Mouse (Mus musculus): Measurements from ENCODE around the gene Spint5. TPM values are rescaled to one million over a fixed set of nuclear protein-coding genes. Genes with fewer than 3 reads are reported as not detected.
A peak's percentile ranks its signal among the peaks of the same experiment; 100 is the strongest.

Spint5 gene
- polyA plus RNA-seq (2012; rRNA removed) = not detected in 2 replicates

DNA sequence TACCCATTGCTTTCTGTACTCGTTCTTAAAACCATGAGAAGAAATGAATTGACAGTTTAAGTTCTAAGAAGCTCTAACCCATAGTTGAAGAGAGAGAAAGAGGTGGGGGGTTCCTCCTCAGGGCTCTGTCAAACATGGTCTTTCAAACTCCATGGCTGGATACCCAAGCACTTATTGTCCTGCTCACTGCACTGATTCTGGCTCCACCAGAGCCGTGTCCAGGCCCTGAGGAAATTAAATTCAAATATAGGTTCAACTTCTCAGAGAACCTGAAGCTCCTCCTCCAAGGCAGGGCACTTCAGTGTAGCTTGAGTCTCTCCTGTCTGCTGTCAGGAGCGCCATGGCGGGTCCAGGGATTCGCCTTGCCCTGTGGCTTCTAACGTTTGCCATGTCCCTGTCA is at the start of gene Spint5:
Gene Spint5, plus strand, starts transcription at position 301 of the 400 bp plus-strand sequence.
- no peak for DNase-seq
- TF ChIP-seq CTCF (IDR thresholded peaks at IDR 0.05; ENCODE audit: insufficient read depth, low read length) (no peak), POLR2A (IDR thresholded peaks at IDR 0.05; ENCODE audit: borderline replicate concordance, extremely low read depth, low read depth, low read length) (no peak)
- no peaks in the 10 kb centered on the region for H3K4me1 ChIP-seq (ENCODE audit: control insufficient read depth, insufficient read depth, low read length)
- no peak within 1 kb of the TSS for H3K4me3 ChIP-seq (replicated peaks; ENCODE audit: extremely low read depth, low read depth, low read length)
- WGBS = 75% methylated on average over 6 of the region's 6 CpGs

DNA sequence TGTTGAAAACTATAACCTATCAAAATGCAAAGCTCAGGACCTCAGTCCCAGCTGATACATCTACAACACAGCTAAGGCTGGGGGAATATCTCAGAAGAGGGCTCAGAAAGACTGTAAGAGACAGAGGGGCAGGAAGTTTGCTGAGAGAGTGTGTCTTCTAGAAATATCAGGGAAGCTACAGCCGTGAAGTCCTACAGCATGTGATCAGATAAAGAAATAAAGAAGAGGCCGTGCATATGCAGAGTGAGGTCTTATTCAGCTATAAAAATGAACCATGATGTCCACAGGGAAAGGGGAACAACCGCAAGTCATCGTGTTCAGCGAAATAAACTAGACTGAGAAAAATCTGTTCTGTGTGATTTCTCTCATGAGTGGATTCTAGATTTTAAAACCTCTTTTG is 44.8 kb upstream of the Spint5 start:
- 75% methylated on average over 5 of the region's 5 CpGs for WGBS
- no peak for DNase-seq
- TF ChIP-seq CTCF (IDR thresholded peaks at IDR 0.05; ENCODE audit: insufficient read depth, low read length) = no peak
- no peak for TF ChIP-seq POLR2A (IDR thresholded peaks at IDR 0.05; ENCODE audit: borderline replicate concordance, extremely low read depth, low read depth, low read length)
- H3K4me1 ChIP-seq (ENCODE audit: control insufficient read depth, insufficient read depth, low read length) = no peaks in the 10 kb centered on the region
- no peak overlapping the region for H3K4me3 ChIP-seq (replicated peaks; ENCODE audit: extremely low read depth, low read depth, low read length)

DNA sequence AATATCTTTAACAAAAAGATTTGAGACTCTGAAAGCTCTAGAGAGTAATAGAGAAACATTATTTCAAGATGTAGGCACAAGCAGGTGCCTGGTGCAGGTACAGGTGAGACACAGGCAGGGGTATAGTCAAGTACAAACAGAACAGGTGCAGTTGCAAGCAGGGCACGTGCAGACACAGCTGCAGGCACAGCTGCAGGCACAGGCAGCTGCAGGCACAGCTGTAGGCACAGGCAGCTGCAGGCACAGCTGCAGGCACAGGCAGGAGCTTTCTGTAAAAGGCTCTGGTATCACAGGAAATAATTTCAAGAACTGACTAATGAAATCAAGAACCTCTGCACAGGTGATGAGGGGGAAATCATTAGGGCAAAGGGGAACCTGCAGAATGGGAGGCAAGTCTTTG is 44.2 kb upstream of the Spint5 start:
- no peaks in the 10 kb centered on the region for H3K4me1 ChIP-seq (ENCODE audit: control insufficient read depth, insufficient read depth, low read length)
- no peak for DNase-seq
- no peak overlapping the region for H3K4me3 ChIP-seq (replicated peaks; ENCODE audit: extremely low read depth, low read depth, low read length)
- WGBS = 11% methylated on average over 1 of the region's 1 CpGs
- TF ChIP-seq POLR2A (IDR thresholded peaks at IDR 0.05; ENCODE audit: borderline replicate concordance, extremely low read depth, low read depth, low read length) (no peak), CTCF (IDR thresholded peaks at IDR 0.05; ENCODE audit: insufficient read depth, low read length) (no peak)

DNA sequence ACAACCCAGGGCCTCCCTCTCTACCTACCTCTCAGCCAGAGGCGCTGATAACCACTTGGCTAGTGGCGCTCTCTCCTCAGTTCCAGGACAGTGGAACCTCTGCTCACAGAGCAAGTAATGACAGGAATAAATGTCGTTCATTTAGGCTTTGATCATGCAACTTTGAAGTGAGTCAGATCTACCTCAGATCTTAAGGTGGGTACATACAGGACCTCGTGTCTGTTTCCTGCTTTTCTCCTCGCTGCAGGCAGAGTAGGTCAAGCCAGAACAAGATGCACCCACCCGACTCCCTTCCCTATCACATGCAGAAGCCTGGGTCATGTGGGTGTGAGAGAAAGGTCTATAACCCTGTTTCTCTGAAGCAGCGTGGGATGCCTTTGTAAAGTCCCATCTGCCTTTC is 41.1 kb upstream of the Spint5 start, which contains the start of gene Wfdc11:
Gene Wfdc11, minus strand, starts transcription at position 101 of the 400 bp plus-strand sequence.
- 60% methylated on average over 7 of the region's 7 CpGs for WGBS
- TF ChIP-seq POLR2A (IDR thresholded peaks at IDR 0.05; ENCODE audit: borderline replicate concordance, extremely low read depth, low read depth, low read length) (no peak), CTCF (IDR thresholded peaks at IDR 0.05; ENCODE audit: insufficient read depth, low read length) (no peak)

DNA sequence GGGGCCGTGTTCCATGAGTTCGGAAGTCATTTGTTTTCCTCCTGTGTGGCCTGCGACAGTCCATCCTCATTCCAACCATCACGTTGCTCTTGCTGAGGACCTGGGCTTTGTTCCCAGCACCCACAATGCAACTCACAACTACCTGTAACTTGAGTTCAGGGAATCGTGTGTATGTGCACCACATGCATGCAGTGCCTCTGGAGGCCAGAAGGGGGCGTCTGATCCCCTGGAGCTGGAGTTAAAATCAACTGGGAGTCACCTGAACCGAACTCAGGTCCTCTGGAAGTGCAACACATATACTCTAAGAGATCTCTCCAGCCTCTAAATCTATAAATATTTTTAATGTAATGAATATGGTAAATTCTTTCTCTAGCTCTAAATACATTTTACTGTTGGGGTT is 39.0 kb upstream of the Spint5 start:
- 0 out of 2 replicates have a peak, but pooled peaks have one; percentile 16 for TF ChIP-seq CTCF (IDR thresholded peaks at IDR 0.05; ENCODE audit: insufficient read depth, low read length)
- TF ChIP-seq POLR2A (IDR thresholded peaks at IDR 0.05; ENCODE audit: borderline replicate concordance, extremely low read depth, low read depth, low read length) = no peak

More for the DNA sequence above, 41.1 kb upstream of the Spint5 start, which contains the start of gene Wfdc11:
- no peak for DNase-seq
- H3K4me3 ChIP-seq (replicated peaks; ENCODE audit: extremely low read depth, low read depth, low read length) = no peak within 1 kb of the TSS
- no peaks in the 10 kb centered on the region for H3K4me1 ChIP-seq (ENCODE audit: control insufficient read depth, insufficient read depth, low read length)

DNA sequence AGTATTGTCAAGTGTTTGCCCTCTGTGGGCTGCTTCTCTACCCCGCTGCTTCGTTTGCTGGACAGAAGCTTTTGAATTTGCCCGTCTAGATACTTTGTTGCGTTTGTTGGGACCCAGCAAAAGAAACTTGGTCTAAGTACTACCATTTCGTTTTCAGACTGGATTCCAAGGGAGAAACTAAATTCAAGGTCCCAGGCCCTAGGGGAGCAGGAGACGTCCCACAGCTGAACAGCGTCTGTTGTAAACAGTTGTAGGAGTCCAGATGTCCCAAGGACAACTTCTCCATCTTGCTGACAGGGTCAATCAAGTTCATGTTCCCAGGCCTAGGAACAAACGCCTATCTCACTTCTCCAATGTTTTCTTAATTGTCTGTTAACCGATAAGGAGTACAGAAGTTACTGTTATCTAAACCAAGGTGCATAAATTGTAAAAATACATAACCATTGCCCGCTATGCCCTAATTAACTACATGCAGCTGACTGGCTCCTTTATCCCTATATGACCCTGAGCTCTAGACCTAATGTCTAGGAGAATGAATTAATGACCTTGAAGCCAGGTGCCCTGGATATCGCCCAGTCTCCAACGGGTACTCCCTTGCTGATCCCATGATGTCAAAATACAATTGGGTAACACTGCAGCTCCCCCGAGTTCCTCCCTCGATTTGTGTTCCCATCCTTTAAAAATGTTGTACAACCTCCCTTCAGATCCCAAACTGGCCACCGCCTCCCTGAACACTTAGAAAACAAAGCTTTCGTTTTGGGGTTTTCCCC is 38.0 kb upstream of the Spint5 start:
- WGBS = 64% methylated on average over 16 of the region's 16 CpGs
- no peaks in the 10 kb centered on the region for H3K4me1 ChIP-seq (ENCODE audit: control insufficient read depth, insufficient read depth, low read length)
- DNase-seq = no peak
- TF ChIP-seq CTCF (IDR thresholded peaks at IDR 0.05; ENCODE audit: insufficient read depth, low read length) (no peak), POLR2A (IDR thresholded peaks at IDR 0.05; ENCODE audit: borderline replicate concordance, extremely low read depth, low read depth, low read length) (no peak)
- H3K4me3 ChIP-seq (replicated peaks; ENCODE audit: extremely low read depth, low read depth, low read length) = no peak overlapping the region

More for the DNA sequence above, 39.0 kb upstream of the Spint5 start:
- 80% methylated on average over 7 of the region's 7 CpGs for WGBS
- no peak overlapping the region for H3K4me3 ChIP-seq (replicated peaks; ENCODE audit: extremely low read depth, low read depth, low read length)
- no peak for DNase-seq
- H3K4me1 ChIP-seq (ENCODE audit: control insufficient read depth, insufficient read depth, low read length) = no peaks in the 10 kb centered on the region

DNA sequence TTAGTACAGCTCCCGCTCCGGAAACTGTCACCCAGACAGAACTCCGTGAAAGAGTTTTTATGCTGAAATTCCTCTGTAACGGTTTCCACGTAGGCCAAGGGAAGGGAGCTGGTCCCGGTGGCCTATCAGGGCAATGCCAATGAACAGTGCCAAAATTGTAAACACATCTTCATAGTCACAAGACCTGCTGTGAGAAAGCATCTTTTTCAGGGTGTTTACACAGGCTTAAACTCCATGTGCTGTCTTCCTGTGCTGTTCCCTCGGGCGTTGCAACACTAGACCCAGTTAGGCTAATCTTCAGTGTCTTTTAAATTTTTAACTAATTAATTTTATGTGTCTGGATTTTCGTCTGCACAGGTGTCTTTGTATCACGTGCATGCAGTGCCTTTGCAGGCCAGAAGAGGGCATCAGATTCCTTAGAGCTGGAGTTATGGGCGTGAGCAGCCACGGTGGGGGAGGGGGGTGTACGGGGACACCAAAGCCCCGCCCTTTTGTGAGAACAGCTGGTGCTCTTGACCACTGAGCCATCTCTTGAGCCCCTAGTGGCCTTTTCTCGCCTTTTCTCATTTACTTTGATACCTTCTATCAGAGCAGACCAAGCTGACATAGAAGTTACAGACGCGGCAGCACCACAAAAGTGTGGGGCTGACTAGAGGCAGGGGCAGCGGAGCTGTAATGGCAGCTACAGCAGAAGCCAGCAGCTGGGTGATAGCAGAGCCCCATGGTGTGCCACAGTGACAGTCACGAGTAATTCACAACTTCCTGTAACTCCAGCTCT is 36.1 kb upstream of the Spint5 start:
- no peaks in the 10 kb centered on the region for H3K4me1 ChIP-seq (ENCODE audit: control insufficient read depth, insufficient read depth, low read length)
- peak; percentile 59 for DNase-seq
- H3K4me3 ChIP-seq (replicated peaks; ENCODE audit: extremely low read depth, low read depth, low read length) = no peak overlapping the region
- TF ChIP-seq CTCF (IDR thresholded peaks at IDR 0.05; ENCODE audit: insufficient read depth, low read length) (peak; percentile 64), POLR2A (IDR thresholded peaks at IDR 0.05; ENCODE audit: borderline replicate concordance, extremely low read depth, low read depth, low read length) (no peak)
- 18% methylated on average over 19 of the region's 19 CpGs for WGBS

DNA sequence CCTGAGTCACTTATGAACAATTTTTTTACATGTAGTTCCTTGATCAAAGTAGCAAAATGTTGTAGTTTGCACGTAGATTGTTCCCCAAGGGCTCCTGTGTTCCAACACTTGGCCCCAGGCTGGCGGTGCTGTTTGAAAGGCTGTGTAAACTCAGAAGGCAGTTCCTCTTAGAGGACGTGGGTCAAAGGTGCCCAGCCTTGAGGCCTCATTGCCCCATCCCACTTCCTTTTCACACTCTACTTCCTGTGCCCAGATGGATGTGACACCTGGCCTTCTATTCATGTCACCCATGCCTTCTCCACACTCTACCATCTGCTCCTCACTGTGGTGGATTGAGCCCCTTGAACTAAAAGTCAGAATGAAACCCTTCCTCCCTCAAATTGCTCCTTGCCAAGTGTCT is 35.2 kb upstream of the Spint5 start:
- TF ChIP-seq POLR2A (IDR thresholded peaks at IDR 0.05; ENCODE audit: borderline replicate concordance, extremely low read depth, low read depth, low read length) (no peak), CTCF (IDR thresholded peaks at IDR 0.05; ENCODE audit: insufficient read depth, low read length) (no peak)
- 24% methylated on average over 3 of the region's 3 CpGs for WGBS
- no peak for DNase-seq
- no peaks in the 10 kb centered on the region for H3K4me1 ChIP-seq (ENCODE audit: control insufficient read depth, insufficient read depth, low read length)
- H3K4me3 ChIP-seq (replicated peaks; ENCODE audit: extremely low read depth, low read depth, low read length) = no peak overlapping the region

DNA sequence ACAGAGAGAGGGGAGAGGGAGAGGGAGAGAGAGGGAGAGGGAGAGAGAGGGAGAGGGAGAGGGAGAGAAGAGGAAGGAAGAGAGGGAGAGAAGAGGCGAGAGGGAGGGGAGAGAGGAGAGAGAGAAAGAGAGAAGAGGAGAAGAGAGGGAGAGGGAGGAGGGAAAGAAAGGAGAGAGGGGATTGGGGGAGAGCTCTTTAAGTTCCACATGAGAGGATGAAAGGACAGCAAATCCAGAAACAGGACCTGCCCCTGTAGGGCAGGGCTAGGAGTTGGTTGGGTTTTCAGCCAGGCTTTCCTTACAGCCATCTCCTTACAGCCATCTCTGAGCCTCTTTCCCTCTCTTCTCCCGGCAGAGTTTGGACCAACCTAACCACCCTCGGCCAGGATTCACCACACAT is 30.3 kb upstream of the Spint5 start, which contains the start of gene Wfdc13:
Gene Wfdc13, plus strand, starts transcription at position 301 of the 400 bp plus-strand sequence.
- Histone ChIP-seq H3K4me1 (ENCODE audit: control insufficient read depth, insufficient read depth, low read length) (no peaks in the 10 kb centered on the region), H3K4me3 (replicated peaks; ENCODE audit: extremely low read depth, low read depth, low read length) (no peak within 1 kb of the TSS)
- DNase-seq = no peak
- WGBS = 53% methylated on average over 3 of the region's 3 CpGs
- no peak for TF ChIP-seq POLR2A (IDR thresholded peaks at IDR 0.05; ENCODE audit: borderline replicate concordance, extremely low read depth, low read depth, low read length)
- TF ChIP-seq CTCF (IDR thresholded peaks at IDR 0.05; ENCODE audit: insufficient read depth, low read length) = no peak
